Mouse (Mus musculus): ENCODE results near the gene Prap1. TPM values are rescaled to one million over a fixed set of nuclear protein-coding genes. Genes with fewer than 3 reads are reported as not detected.

Prap1 gene
- not detected for total RNA-seq (2021)

- intact Hi-C loops (cut with DNase I) = no loop called here
- no peak for DNase-seq
Measured at GRCm38 (mm10) chr7:140092924-140093528, at the start of gene Prap1. Gene Prap1, plus strand, starts transcription at chr7:140093395.

GRCm38 (mm10) chr7:140045546-140045945, 47.6 kb upstream of the Prap1 start:
- no peak for DNase-seq
- intact Hi-C loops (cut with DNase I) = no loop called here

- peak; percentile 39 for DNase-seq
- intact Hi-C loops (cut with DNase I) = no loop called here
Measured at GRCm38 (mm10) chr7:140047811-140048311, 45.3 kb upstream of the Prap1 start.

- intact Hi-C loops (cut with DNase I) = no loop called here
- no peak for DNase-seq
Measured at GRCm38 (mm10) chr7:140048361-140049114, 44.7 kb upstream of the Prap1 start, which contains the start of gene Msx3. Gene Msx3, minus strand, starts transcription at chr7:140049089.

- DNase-seq = no peak
- intact Hi-C loops (cut with DNase I) = no loop called here
Measured at GRCm38 (mm10) chr7:140049115-140049689, 44.0 kb upstream of the Prap1 start.

GRCm38 (mm10) chr7:140054124-140054523, 39.1 kb upstream of the Prap1 start:
- intact Hi-C loops (cut with DNase I) = loop anchor here (10.0 kb wide), 1 partner anchor 409 kb away; no protein-coding TSS in a partner anchor
- DNase-seq = no peak

- intact Hi-C loops (cut with DNase I) = loop anchor here (10.0 kb wide), 1 partner anchor 413 kb away; no protein-coding TSS in a partner anchor
- peak; percentile 63 for DNase-seq
Measured at GRCm38 (mm10) chr7:140057413-140058407, 35.5 kb upstream of the Prap1 start.

- no peak for DNase-seq
- intact Hi-C loops (cut with DNase I) = loop anchor here (10.0 kb wide), 1 partner anchor 414 kb away; no protein-coding TSS in a partner anchor
Measured at GRCm38 (mm10) chr7:140058528-140058927, 34.7 kb upstream of the Prap1 start.

- no peak for DNase-seq
- intact Hi-C loops (cut with DNase I) = loop anchor here (10.0 kb wide), 1 partner anchor 415 kb away; no protein-coding TSS in a partner anchor
Measured at GRCm38 (mm10) chr7:140059601-140060000, 33.6 kb upstream of the Prap1 start.

GRCm38 (mm10) chr7:140060936-140061831, 32.0 kb upstream of the Prap1 start:
- peak; percentile 57 for DNase-seq
- intact Hi-C loops (cut with DNase I) = no loop called here

GRCm38 (mm10) chr7:140061832-140062130, 31.4 kb upstream of the Prap1 start:
- intact Hi-C loops (cut with DNase I) = no loop called here
- DNase-seq = no peak

- intact Hi-C loops (cut with DNase I) = no loop called here
- peak; percentile 35 for DNase-seq
Measured at GRCm38 (mm10) chr7:140062307-140062706, 30.9 kb upstream of the Prap1 start.

GRCm38 (mm10) chr7:140063092-140063491, 30.1 kb upstream of the Prap1 start:
- peak; percentile 79 for DNase-seq
- intact Hi-C loops (cut with DNase I) = no loop called here

- DNase-seq = no peak
- intact Hi-C loops (cut with DNase I) = no loop called here
Measured at GRCm38 (mm10) chr7:140067397-140067796, 25.8 kb upstream of the Prap1 start.

GRCm38 (mm10) chr7:140070042-140070711, 23.0 kb upstream of the Prap1 start:
- no peak for DNase-seq
- intact Hi-C loops (cut with DNase I) = loop anchor here (10.0 kb wide), 1 partner anchor 755 kb away; the partner anchor contains the start of gene Zfp941

- intact Hi-C loops (cut with DNase I) = loop anchor here (5.0 to 10.0 kb wide), 2 partner anchors 747 to 805 kb away; partner anchors contain the start of genes Psmd13, Sirt3 and Zfp941
- DNase-seq = no peak
Measured at GRCm38 (mm10) chr7:140077698-140078097, 15.5 kb upstream of the Prap1 start.

GRCm38 (mm10) chr7:140078711-140079110, 14.5 kb upstream of the Prap1 start:
- intact Hi-C loops (cut with DNase I) = loop anchor here (5.0 to 10.0 kb wide), 2 partner anchors 746 to 804 kb away; partner anchors contain the start of genes Psmd13, Sirt3 and Zfp941
- peak; percentile 76 for DNase-seq

GRCm38 (mm10) chr7:140080503-140081156, 12.6 kb upstream of the Prap1 start:
- intact Hi-C loops (cut with DNase I) = no loop called here
- peak; percentile 87 for DNase-seq
